Mouse (Mus musculus) stomach, embryonic 14.5 days (tissue): ENCODE measurements around the gene Wdr89. TPM values are rescaled to one million over a fixed set of nuclear protein-coding genes. Genes with fewer than 3 reads are reported as not detected.

Experiments used
- ATAC-seq: fragments of 200-750 bp; cut with Nextera tagmentation; 2 replicates; pipeline ENCODE4 v1.8.0; 2017; ENCODE audit warnings: low read depth, moderate TSS enrichment; ENCODE audit not compliant: insufficient number of reproducible peaks, insufficient read depth, low FRiP score
- H3K27ac ChIP-seq: fragments of 300-500 bp; sonication (generic); 2 replicates; pipeline ENCODE4 v1.5.1; 2014; ENCODE audit warnings: mild to moderate bottlenecking, low read length, moderate library complexity, mixed read lengths
- H3K27me3 ChIP-seq: fragments of 300-500 bp; sonication (generic); 2 replicates; pipeline ENCODE4 v1.6.1; 2014; ENCODE audit warnings: low read length, control low read depth, mixed read lengths; ENCODE audit not compliant: control insufficient read depth, insufficient read depth
- H3K36me3 ChIP-seq: fragments of 300-500 bp; sonication (generic); 2 replicates; pipeline ENCODE4 v1.6.1; 2014; ENCODE audit warnings: mild to moderate bottlenecking, control low read depth, low read length, moderate library complexity, mixed read lengths; ENCODE audit not compliant: control insufficient read depth, insufficient read depth
- H3K4me1 ChIP-seq: fragments of 300-500 bp; sonication (generic); 2 replicates; pipeline ENCODE4 v1.6.1; 2014; ENCODE audit warnings: low read length, control low read depth, mixed read lengths; ENCODE audit not compliant: control insufficient read depth, insufficient read depth
- H3K4me2 ChIP-seq: fragments of 300-500 bp; sonication (generic); replicated peaks from 2 replicates; pipeline ENCODE4 v1.6.1; 2014; ENCODE audit warnings: low read depth, low read length, control low read depth
- H3K4me3 ChIP-seq: fragments of 300-500 bp; sonication (generic); 2 replicates; pipeline ENCODE4 v1.5.1; 2014; ENCODE audit warnings: low read depth, low read length, control low read depth
- H3K9ac ChIP-seq: fragments of 300-500 bp; sonication (generic); replicated peaks from 2 replicates; pipeline ENCODE4 v1.6.1; 2014; ENCODE audit warnings: low read depth, mild to moderate bottlenecking, control low read depth, low read length, moderate library complexity, mixed read lengths
- H3K9me3 ChIP-seq: fragments of 300-500 bp; sonication (generic); 2 replicates; pipeline ENCODE4 v1.6.1; 2016; ENCODE audit warnings: low read depth, low read length, control low read depth; ENCODE audit not compliant: control insufficient read depth
- WGBS: fragments of 180-500 bp; shearing (Covaris S2); extraction: QIAGEN DNeasy Blood & Tissue Kit; methylation state at CpG from one replicate; pipeline ENCODE4 v1.1.7; 2014; 5-methylcytosine and 5-hydroxymethylcytosine counted together
- polyA plus RNA-seq: library from polyadenylated mRNA; unstranded; fragments of >200 nt; fragmentation: Nextera tagmentation; extraction: Ambion mirVana; gene quantifications from 2 replicates; pipeline ENCODE4 v1.2.1, GENCODE M21; 2014

Wdr89 gene
- polyA plus RNA-seq, 1 experiment from 2014 or later: 12.7 TPM

DNA sequence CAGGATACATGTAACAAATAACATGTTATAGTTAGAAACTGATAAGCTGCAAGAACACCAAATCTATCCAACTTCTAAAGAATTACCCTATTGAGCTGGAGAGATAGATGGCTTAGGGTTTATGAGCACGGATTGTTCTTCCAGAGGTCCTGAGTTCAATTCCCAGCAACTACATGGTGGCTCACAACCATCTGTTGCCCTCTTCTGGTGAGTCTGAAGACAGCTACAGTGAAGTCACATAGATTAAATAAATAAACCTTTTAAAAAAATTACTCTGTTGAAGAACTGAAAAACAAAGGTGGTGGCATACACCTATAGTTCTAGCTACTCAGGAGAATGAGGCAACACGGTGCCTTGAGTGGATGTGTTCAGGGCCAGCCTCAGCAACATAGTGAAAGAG, 21.7 kb downstream of the Wdr89 start:
- Histone ChIP-seq H3K27me3 (no peaks in the 10 kb centered on the region), H3K4me3 (no peak overlapping the region), H3K9me3 (no peaks in the 10 kb centered on the region), H3K4me1 (no peaks in the 10 kb centered on the region), H3K27ac (no peak overlapping the region), H3K4me2 (no peak overlapping the region), H3K9ac (no peak overlapping the region), H3K36me3 (no peaks in the 10 kb centered on the region)
- no peak for ATAC-seq
- 90% methylated on average over 2 of the region's 2 CpGs for WGBS

DNA sequence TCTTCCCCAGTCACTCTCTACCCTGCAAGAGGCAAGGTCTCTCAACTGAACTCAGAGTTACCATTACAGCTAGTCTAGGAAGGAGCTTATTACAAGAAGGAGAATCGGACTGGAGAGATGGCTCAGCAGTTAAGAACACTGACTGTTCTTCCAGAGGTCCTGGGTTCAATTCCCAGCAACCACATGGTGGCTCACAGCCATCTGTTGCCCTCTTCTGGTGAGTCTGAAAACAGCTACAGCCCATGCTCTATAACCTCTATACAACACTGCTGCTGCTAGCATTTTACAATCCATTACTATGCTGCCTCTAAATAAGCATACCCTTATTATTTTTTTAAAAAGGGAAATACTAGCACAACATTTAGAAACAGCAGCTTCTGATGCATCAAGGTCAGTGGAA, 23.6 kb downstream of the Wdr89 start:
- 91% methylated on average over 1 of the region's 1 CpGs for WGBS
- Histone ChIP-seq H3K9ac (no peak overlapping the region), H3K4me3 (no peak overlapping the region), H3K4me1 (no peaks in the 10 kb centered on the region), H3K27me3 (no peaks in the 10 kb centered on the region), H3K9me3 (no peaks in the 10 kb centered on the region), H3K36me3 (no peaks in the 10 kb centered on the region), H3K27ac (no peak overlapping the region), H3K4me2 (no peak overlapping the region)
- no peak for ATAC-seq

DNA sequence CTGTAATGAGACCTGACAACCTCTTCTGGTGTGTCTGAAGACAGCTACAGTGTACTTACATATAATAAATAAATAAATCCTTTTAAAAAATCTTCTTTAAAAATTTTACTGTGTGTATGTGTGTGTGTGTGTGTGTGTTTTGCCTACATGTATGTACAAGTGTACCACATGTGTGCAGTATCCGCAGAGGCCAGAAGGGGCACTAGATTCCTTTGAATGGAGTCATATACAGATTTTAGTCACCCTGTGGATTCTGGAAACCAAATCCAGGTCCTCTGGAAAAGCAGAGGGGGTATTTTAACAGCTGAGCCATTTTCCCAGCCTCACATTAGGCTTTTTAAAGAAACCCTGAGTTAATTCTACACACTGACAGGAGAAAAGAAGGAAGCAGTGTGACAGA, 27.6 kb downstream of the Wdr89 start:
- H3K9ac ChIP-seq: no peak overlapping the region
- H3K27me3 ChIP-seq: no peaks in the 10 kb centered on the region
- WGBS: 100% methylated on average over 1 of the region's 1 CpGs
- H3K4me2 ChIP-seq: no peak overlapping the region
- ATAC-seq: no peak
- no peak overlapping the region for H3K4me3 ChIP-seq
- H3K4me1 ChIP-seq: no peaks in the 10 kb centered on the region
- H3K36me3 ChIP-seq: no peaks in the 10 kb centered on the region
- no peak overlapping the region for H3K27ac ChIP-seq
- no peaks in the 10 kb centered on the region for H3K9me3 ChIP-seq

DNA sequence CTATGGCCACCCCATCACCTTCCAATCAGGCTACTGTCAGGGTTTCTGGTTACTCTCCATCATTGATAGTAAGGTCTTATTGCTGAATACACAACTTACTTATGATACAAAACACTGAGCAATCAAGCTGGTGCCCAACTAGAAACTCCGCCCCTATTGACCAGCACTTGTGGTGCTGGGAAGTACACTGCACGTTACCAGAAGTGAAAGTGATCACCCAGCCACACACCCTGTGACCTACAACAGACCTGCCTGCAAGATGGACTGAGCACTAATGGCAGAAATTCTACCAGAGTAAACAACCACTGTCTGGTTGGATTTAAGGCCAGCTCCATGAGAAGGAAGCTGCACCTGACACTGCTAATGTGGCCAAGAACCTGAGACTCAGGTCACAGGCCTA, 31.0 kb downstream of the Wdr89 start:
- no peak overlapping the region for H3K27ac ChIP-seq
- H3K27me3 ChIP-seq: no peaks in the 10 kb centered on the region
- H3K4me2 ChIP-seq: no peak overlapping the region
- ATAC-seq: no peak
- WGBS: 72% methylated on average over 2 of the region's 2 CpGs
- no peaks in the 10 kb centered on the region for H3K4me1 ChIP-seq
- H3K4me3 ChIP-seq: no peak overlapping the region
- H3K9me3 ChIP-seq: no peaks in the 10 kb centered on the region
- no peak overlapping the region for H3K9ac ChIP-seq
- H3K36me3 ChIP-seq: no peaks in the 10 kb centered on the region

DNA sequence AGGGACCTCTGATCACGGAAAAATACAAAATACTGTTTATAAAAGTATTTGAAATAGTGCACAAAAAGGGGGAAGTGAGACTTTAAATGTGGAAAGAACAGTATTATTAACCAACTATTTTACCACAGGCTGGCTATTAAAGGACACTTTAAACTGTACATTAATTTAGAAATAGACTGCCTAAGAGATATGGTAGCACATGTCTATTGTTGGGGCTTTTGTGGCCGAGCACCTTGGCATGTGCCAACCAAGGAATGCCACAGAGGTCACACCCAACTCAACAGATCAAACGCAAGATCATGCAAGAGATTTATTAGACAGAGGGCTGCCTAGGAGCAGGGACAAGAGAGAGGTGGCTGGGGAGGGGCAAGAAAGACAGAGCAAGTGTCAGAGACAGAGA, 32.2 kb downstream of the Wdr89 start:
- ATAC-seq: no peak
- H3K27me3 ChIP-seq: no peaks in the 10 kb centered on the region
- H3K9me3 ChIP-seq: no peaks in the 10 kb centered on the region
- no peak overlapping the region for H3K4me2 ChIP-seq
- H3K4me1 ChIP-seq: no peaks in the 10 kb centered on the region
- H3K9ac ChIP-seq: no peak overlapping the region
- 76% methylated on average over 3 of the region's 3 CpGs for WGBS
- H3K27ac ChIP-seq: no peak overlapping the region
- H3K4me3 ChIP-seq: no peak overlapping the region
- H3K36me3 ChIP-seq: peaks cover 4% of the 10 kb centered on the region; the same call in 1 of the 2 replicates

DNA sequence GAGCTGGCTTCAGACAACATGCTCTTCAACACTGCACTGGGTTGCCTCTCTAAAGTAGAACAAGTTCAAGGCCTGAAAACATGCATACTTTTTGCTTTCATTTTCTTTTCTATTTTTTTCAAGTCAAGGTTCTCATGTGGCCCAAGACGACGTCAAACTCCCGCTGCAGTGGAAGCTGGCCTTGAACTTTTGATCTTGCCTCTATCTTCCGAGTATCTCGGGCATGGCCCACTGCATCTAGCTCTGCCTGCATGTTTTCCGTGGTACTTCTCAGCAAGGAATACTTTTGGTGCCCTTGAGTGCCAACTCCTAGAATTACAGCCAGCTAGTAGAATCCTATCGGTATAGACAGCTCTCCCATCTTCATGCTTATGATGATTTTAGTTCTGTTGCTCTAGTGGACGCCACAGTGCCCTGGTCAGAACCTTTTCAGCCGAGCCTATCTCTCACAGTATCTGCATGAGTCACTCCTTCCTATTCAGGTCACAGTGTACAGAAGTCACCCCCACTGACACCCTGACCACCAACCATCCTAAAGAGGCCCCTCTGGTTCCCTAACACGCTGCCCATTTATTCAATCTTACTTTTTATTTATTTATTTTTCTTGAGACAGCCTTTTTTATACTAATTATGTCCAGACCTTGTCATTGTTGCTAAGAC, 33.4 kb downstream of the Wdr89 start:
- Histone ChIP-seq H3K9ac (no peak overlapping the region), H3K36me3 (peaks cover 4% of the 10 kb centered on the region; the same call in 1 of the 2 replicates), H3K4me3 (no peak overlapping the region), H3K9me3 (no peaks in the 10 kb centered on the region), H3K4me1 (no peaks in the 10 kb centered on the region), H3K4me2 (no peak overlapping the region), H3K27ac (no peak overlapping the region), H3K27me3 (no peaks in the 10 kb centered on the region)
- ATAC-seq: no peak
- 83% methylated on average over 10 of the region's 10 CpGs for WGBS

- WGBS: 62% methylated on average over 1 of the region's 1 CpGs
- Histone ChIP-seq H3K27ac (no peak overlapping the region), H3K27me3 (no peaks in the 10 kb centered on the region), H3K9me3 (no peaks in the 10 kb centered on the region), H3K36me3 (peaks cover 4% of the 10 kb centered on the region; the same call in 1 of the 2 replicates), H3K4me1 (no peaks in the 10 kb centered on the region), H3K4me3 (no peak overlapping the region), H3K4me2 (no peak overlapping the region), H3K9ac (no peak overlapping the region)
- no peak for ATAC-seq
These were observed 39.7 kb downstream of the Wdr89 start for GRCm38 (mm10) chr12:75629618-75630017.

DNA sequence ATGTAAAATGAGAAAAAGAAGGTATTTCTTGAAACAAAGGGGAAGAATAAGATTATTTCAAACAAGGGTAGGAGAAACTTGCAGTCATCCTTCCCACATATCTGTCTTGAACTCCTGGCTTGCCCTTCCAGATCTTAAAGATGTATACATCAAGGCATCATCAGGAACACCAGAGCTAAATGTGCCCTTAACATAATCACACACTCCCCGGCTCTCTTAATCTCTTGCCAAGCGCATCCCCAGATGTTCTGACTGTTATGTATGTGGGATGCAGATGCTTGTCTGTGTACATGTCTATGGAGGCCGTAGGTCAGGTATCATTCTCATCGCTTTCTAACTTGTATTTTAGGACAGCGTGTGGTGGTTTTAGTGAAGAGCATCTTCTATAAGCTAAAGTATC, 46.0 kb downstream of the Wdr89 start:
- Histone ChIP-seq H3K36me3 (no peaks in the 10 kb centered on the region), H3K27me3 (no peaks in the 10 kb centered on the region), H3K4me1 (no peaks in the 10 kb centered on the region), H3K27ac (no peak overlapping the region), H3K9ac (no peak overlapping the region), H3K4me3 (no peak overlapping the region), H3K4me2 (no peak overlapping the region), H3K9me3 (no peaks in the 10 kb centered on the region)
- 83% methylated on average over 5 of the region's 5 CpGs for WGBS
- ATAC-seq: no peak

- no peaks in the 10 kb centered on the region for H3K36me3 ChIP-seq
- no peak overlapping the region for H3K9ac ChIP-seq
- H3K27ac ChIP-seq: no peak overlapping the region
- H3K4me3 ChIP-seq: no peak overlapping the region
- WGBS: 68% methylated on average over 3 of the region's 3 CpGs
- H3K4me2 ChIP-seq: no peak overlapping the region
- H3K27me3 ChIP-seq: no peaks in the 10 kb centered on the region
- no peak for ATAC-seq
- no peaks in the 10 kb centered on the region for H3K4me1 ChIP-seq
- no peaks in the 10 kb centered on the region for H3K9me3 ChIP-seq
These were observed 46.5 kb downstream of the Wdr89 start for GRCm38 (mm10) chr12:75622835-75623234.
